Mouse (Mus musculus) CH12.LX (cell line): ENCODE results near the gene Fam217a. TPM values are rescaled to one million over a fixed set of nuclear protein-coding genes. Genes with fewer than 3 reads are reported as not detected.
"Not testable (repeated sequence)": the region's sequence is repeated elsewhere in the genome, so short reads cannot be mapped to it uniquely, and the experiment has no call there.

ENCODE experiments used
- DNase-seq: peaks from one replicate; pipeline ENCODE4 v3.0.0-alpha.2; 2013; ENCODE audit errors: extremely low read depth
- H3K27ac ChIP-seq: 2 replicates; pipeline ENCODE4 v1.5.1; 2012; ENCODE audit warnings: low read depth, mild to moderate bottlenecking, control low read depth, moderate library complexity; ENCODE audit not compliant: insufficient read depth
- H3K27me3 ChIP-seq: replicated peaks from 2 replicates; pipeline ENCODE3; 2012; ENCODE audit warnings: inconsistent platforms
- H3K36me3 ChIP-seq, 2 experiments: replicated peaks in 1 of 2; 2 replicates each; pipeline versions ENCODE3 to v1.6.1; 2012; ENCODE audit warnings: inconsistent platforms in 1 of 2, low read length in 1 of 2, mild to moderate bottlenecking in 1 of 2, mixed read lengths in 1 of 2, moderate library complexity in 1 of 2; ENCODE audit not compliant: control insufficient read depth in 1 of 2, insufficient read depth in 1 of 2
- H3K4me1 ChIP-seq, 2 experiments: 2 replicates each; pipeline ENCODE4 v1.6.1; 2012; ENCODE audit warnings: inconsistent platforms in 1 of 2, moderate library complexity in 1 of 2; ENCODE audit not compliant: insufficient read depth in 2 of 2, control insufficient read depth in 1 of 2
- H3K4me2 ChIP-seq: 2 replicates; pipeline ENCODE4 v1.6.1; 2012; ENCODE audit warnings: low read depth, mild to moderate bottlenecking, control low read depth; ENCODE audit not compliant: poor library complexity, insufficient read depth, severe bottlenecking
- H3K4me3 ChIP-seq, 3 experiments: fragments of 150-350 bp in 1 of 3; sonication (generic) in 1 of 3; replicated peaks in 1 of 3; 2 replicates each; pipeline versions ENCODE3 to v1.5.1; 2011 to 2012; ENCODE audit warnings: low read depth in 2 of 3, low read length in 2 of 3, mild to moderate bottlenecking in 2 of 3, moderate library complexity in 2 of 3, control low read depth in 1 of 3, improper control_type of control experiment in 1 of 3, inconsistent platforms in 1 of 3, mixed read lengths in 1 of 3; ENCODE audit not compliant: poor library complexity in 1 of 3
- H3K79me2 ChIP-seq: replicated peaks from 2 replicates; pipeline ENCODE4 v1.6.1; 2012; ENCODE audit warnings: mild to moderate bottlenecking, moderate library complexity; ENCODE audit not compliant: control insufficient read depth, poor library complexity, insufficient read depth, severe bottlenecking; ENCODE audit errors: extremely low read depth
- H3K9ac ChIP-seq: 2 replicates; pipeline ENCODE4 v1.6.1; 2012; ENCODE audit warnings: low read depth, mild to moderate bottlenecking, control low read depth, moderate library complexity; ENCODE audit not compliant: insufficient read depth
- H3K9me3 ChIP-seq: replicated peaks from 2 replicates; pipeline ENCODE3; 2012; ENCODE audit warnings: low read length, inconsistent platforms, mixed read lengths
- CHD1 ChIP-seq: IDR thresholded peaks from 2 replicates; pipeline ENCODE4 v1.6.1; 2012; ENCODE audit warnings: low read depth, low read length, improper control_type of control experiment, inconsistent platforms
- CHD2 ChIP-seq: IDR thresholded peaks from 2 replicates; pipeline ENCODE4 v1.6.1; 2011; ENCODE audit warnings: low read length, improper control_type of control experiment
- CTCF ChIP-seq, 2 experiments: IDR thresholded peaks in 1 of 2; conservative IDR thresholded peaks in 1 of 2; 2 replicates each; pipeline ENCODE4 v1.5.1; 2011 to 2012; ENCODE audit warnings: low read depth in 2 of 2, low read length in 2 of 2, improper control_type of control experiment in 1 of 2, inconsistent platforms in 1 of 2, mild to moderate bottlenecking in 1 of 2, moderate library complexity in 1 of 2
- E2F4 ChIP-seq: IDR thresholded peaks from 2 replicates; pipeline ENCODE4 v1.6.1; 2011; ENCODE audit warnings: low read depth, low read length, improper control_type of control experiment; ENCODE audit not compliant: insufficient replicate concordance
- IRF4 ChIP-seq: IDR thresholded peaks from 2 replicates; pipeline ENCODE4 v1.6.1; 2014; ENCODE audit warnings: low read depth, mild to moderate bottlenecking, inconsistent platforms, low read length, improper control_type of control experiment
- JUND ChIP-seq: conservative IDR thresholded peaks from 2 replicates; pipeline ENCODE4 v1.6.1; 2011; ENCODE audit warnings: low read depth, low read length, improper control_type of control experiment
- MAX ChIP-seq: IDR thresholded peaks from 2 replicates; pipeline ENCODE4 v1.6.1; 2011; ENCODE audit warnings: low read length, improper control_type of control experiment
- MAZ ChIP-seq: IDR thresholded peaks from 2 replicates; pipeline ENCODE4 v1.6.1; 2012; ENCODE audit warnings: low read depth, mild to moderate bottlenecking, inconsistent platforms, low read length, improper control_type of control experiment, moderate library complexity
- MXI1 ChIP-seq: IDR thresholded peaks from 2 replicates; pipeline ENCODE4 v1.6.1; 2011; ENCODE audit warnings: mild to moderate bottlenecking, low read depth, low read length, improper control_type of control experiment
- MYC ChIP-seq: IDR thresholded peaks from 2 replicates; pipeline ENCODE4 v1.6.1; 2011; ENCODE audit warnings: low read depth, mild to moderate bottlenecking, improper control_type of control experiment, low read length
- PAX5 ChIP-seq: IDR thresholded peaks from 2 replicates; pipeline ENCODE4 v1.6.1; 2012; ENCODE audit warnings: low read length, inconsistent platforms, mixed read lengths
- POLR2AphosphoS2 ChIP-seq: IDR thresholded peaks from 2 replicates; pipeline ENCODE4 v1.6.1; 2011; ENCODE audit warnings: low read depth, low read length, improper control_type of control experiment
- RAD21 ChIP-seq: IDR thresholded peaks from 2 replicates; pipeline ENCODE4 v1.6.1; 2011; ENCODE audit warnings: low read depth, mild to moderate bottlenecking, low read length, improper control_type of control experiment, moderate library complexity
- SIN3A ChIP-seq: IDR thresholded peaks from 2 replicates; pipeline ENCODE4 v1.6.1; 2012; ENCODE audit warnings: low read length, improper control_type of control experiment, inconsistent platforms
- SMC3 ChIP-seq: IDR thresholded peaks from 2 replicates; pipeline ENCODE4 v1.6.1; 2011; ENCODE audit warnings: low read depth, low read length, improper control_type of control experiment
- TBP ChIP-seq: conservative IDR thresholded peaks from 2 replicates; pipeline ENCODE4 v1.6.1; 2011; ENCODE audit warnings: low read depth, low read length, improper control_type of control experiment
- TCF12 ChIP-seq: IDR thresholded peaks from 2 replicates; pipeline ENCODE4 v1.6.1; 2014; ENCODE audit warnings: low read depth, mild to moderate bottlenecking, inconsistent platforms, low read length, improper control_type of control experiment
- ZC3H11A ChIP-seq: IDR thresholded peaks from 2 replicates; pipeline ENCODE4 v1.6.1; 2012; ENCODE audit warnings: low read depth, mild to moderate bottlenecking, inconsistent platforms, low read length, improper control_type of control experiment
- ZKSCAN1 ChIP-seq: IDR thresholded peaks from 2 replicates; pipeline ENCODE4 v1.6.1; 2012; ENCODE audit warnings: low read depth, inconsistent platforms, low read length, improper control_type of control experiment, borderline replicate concordance
- ZMIZ1 ChIP-seq: IDR thresholded peaks from 2 replicates; pipeline ENCODE4 v1.6.1; 2012; ENCODE audit warnings: low read depth, mild to moderate bottlenecking, inconsistent platforms, low read length, improper control_type of control experiment
- dilution Hi-C: fragments of 300-500 bp; cut with MboI; formaldehyde crosslinking; loops from 2 replicates; pipeline ENCODE4 v1.14.3; 2020; ENCODE audit warnings: low sequenced_read_pairs; ENCODE audit not compliant: extremely low pct_unique_long_range_greater_than_20kb, extremely low pct_ligation_motif_present
- in situ Hi-C: fragments of 300-500 bp; cut with MboI; formaldehyde crosslinking; loops from 3 replicates; pipeline ENCODE4 v1.14.3; 2019; ENCODE audit warnings: low sequenced_read_pairs, low pct_ligation_motif_present, low pct_unique_long_range_greater_than_20kb, mixed read lengths
- polyA plus RNA-seq: library from polyadenylated mRNA; unstranded; fragments of >175 nt; gene quantifications from 2 replicates; pipeline ENCODE4 v1.2.1, GENCODE M21; 2012; ENCODE audit warnings: low read depth; ENCODE audit not compliant: insufficient read length
- total RNA-seq, 2 experiments: library from RNA; depleted of rRNA; stranded (reverse); fragments of 300-350 nt in 1 of 2; fragments of >200 nt in 1 of 2; gene quantifications; 2 replicates each; pipeline ENCODE4 v1.2.3; 2012 to 2014

Fam217a gene
- total and polyA plus RNA-seq, 3 experiments, result not detected

- Histone ChIP-seq H3K9me3 (no peaks in the 10 kb centered on the region), H3K4me3 (no peak overlapping the region), H3K36me3 (no peaks in the 10 kb centered on the region), H3K27ac (no peak overlapping the region), H3K4me2 (no peak overlapping the region), H3K27me3 (no peaks in the 10 kb centered on the region), H3K9ac (no peak overlapping the region), H3K79me2 (no peaks in the 10 kb centered on the region), H3K4me1 (no peaks in the 10 kb centered on the region)
- TF ChIP-seq SIN3A (no peak), MYC (no peak), JUND (no peak), CTCF (conservative IDR thresholded peaks at IDR 0.05 in 1 of 2, IDR thresholded peaks at IDR 0.05 in 1 of 2; ENCODE audit: low read depth in 2 of 2, low read length in 2 of 2) (no peak), CHD2 (no peak), IRF4 (no peak), E2F4 (no peak), CHD1 (no peak), SMC3 (no peak), PAX5 (no peak), MAZ (no peak), POLR2AphosphoS2 (no peak), MXI1 (no peak), TBP (no peak), RAD21 (no peak), TCF12 (no peak), ZMIZ1 (no peak), ZC3H11A (no peak), MAX (no peak), ZKSCAN1 (no peak)
- no peak for DNase-seq
- in situ Hi-C loops, result no loop called here
- dilution Hi-C loops, result no loop called here
These were observed 32.8 kb upstream of the Fam217a start for GRCm38 (mm10) chr13:34956901-34957300.

- dilution Hi-C loops, result not testable (repeated sequence)
These were observed 27.3 kb upstream of the Fam217a start for GRCm38 (mm10) chr13:34951437-34951836.

More at GRCm38 (mm10) chr13:34951437-34951836, 27.3 kb upstream of the Fam217a start:
- H3K4me2 ChIP-seq, H3K79me2 ChIP-seq, H3K27me3 ChIP-seq, H3K4me1 ChIP-seq, H3K9me3 ChIP-seq, DNase-seq, in situ Hi-C loops, H3K36me3 ChIP-seq, H3K27ac ChIP-seq, H3K4me3 ChIP-seq, H3K9ac ChIP-seq: not testable (repeated sequence)
